8 mouse cellular contexts compared by ENCODE assay signal in the genomic region with DNA sequence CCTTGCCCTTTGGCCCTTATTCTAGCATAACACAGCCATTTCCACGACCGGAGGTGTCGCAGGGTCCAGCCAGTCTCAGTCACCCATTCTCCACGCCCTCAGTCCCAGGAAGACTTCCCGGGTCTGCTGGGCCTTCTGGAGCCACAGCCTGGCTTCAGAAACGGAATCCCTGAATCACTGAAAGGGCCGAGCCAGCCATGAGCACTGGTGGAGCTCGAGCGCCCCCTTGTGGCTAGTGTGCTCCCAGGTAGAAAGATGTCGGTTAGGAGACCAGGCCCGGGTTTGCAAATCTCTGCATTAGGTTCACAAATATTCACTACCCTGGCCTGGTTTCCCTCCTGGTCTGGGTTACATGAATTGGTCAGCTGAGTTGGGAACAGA. TPM values are rescaled to one million over a fixed set of nuclear protein-coding genes. Genes with fewer than 3 reads are reported as not detected.
DNase-seq lines count a peak whose midpoint lies in the region; ATAC-seq and TF ChIP-seq lines count a peak whose summit lies in the region.

No protein-coding gene starts in this region.

- H3K9ac ChIP-seq in hindbrain, embryonic 15.5 days = 0 out of 2 replicates have a peak overlapping the region, but pooled peaks have one; percentile 4

- H3K4me3 ChIP-seq in hindbrain, embryonic 15.5 days = no peak overlapping the region

- in situ Hi-C loops in Patski (cut with MboI; ENCODE audit: low pct_unique_long_range_greater_than_20kb) = no loop called here

- H3K4me1 ChIP-seq in hindbrain, embryonic 15.5 days (replicated peaks) = peaks cover 40% of the 10 kb centered on the region

- peak; percentile 35 for DNase-seq in Patski (ENCODE audit: low read depth, low spot score)
- peak; percentile 96 to 98 for DNase-seq in cerebellum, postnatal 14 days
- peak; percentile 90 to 92 for DNase-seq in frontal cortex, postnatal 36 days (ENCODE audit: low spot score in 2 of 2)
- peak; percentile 96 to 99 for DNase-seq in layer of hippocampus, postnatal 25 days (ENCODE audit: extremely low spot score in 1 of 2, low spot score in 1 of 2)
- DNase-seq in lung, postnatal 25 days (ENCODE audit: low spot score) = peak; percentile 80
- DNase-seq in retina, postnatal 1 day = peak; percentile 90
- peak; percentile 68 to 75 for DNase-seq in thymus, postnatal 36 days

- no peak overlapping the region for H3K27ac ChIP-seq in hindbrain, embryonic 15.5 days (replicated peaks)

- ATAC-seq in Patski = peak; percentile 31
- peak; percentile 68 for ATAC-seq in hindbrain, embryonic 15.5 days (ENCODE audit: low FRiP score, low read depth)

- POLR2A ChIA-PET in Patski (lab: Charles Lee) = interaction anchor here (0.5 kb wide), 1 partner anchor 149 kb away, joined by 3 read pairs; no protein-coding TSS in a partner anchor

- peak overlapping the region; percentile 5; the same call in 1 of the 2 replicates for H3K4me2 ChIP-seq in hindbrain, embryonic 15.5 days

- H3K27me3 ChIP-seq in Patski = no peaks in the 10 kb centered on the region
- H3K27me3 ChIP-seq in hindbrain, embryonic 15.5 days = 0 out of 2 replicates have a peak, but pooled peaks cover 5% of the 10 kb centered on the region

- WGBS in hindbrain, embryonic 15.5 days = 5% methylated on average over 11 of the region's 11 CpGs

- TF ChIP-seq CTCF in Patski (IDR thresholded peaks at IDR 0.05) = peak; percentile 96

- CTCF ChIA-PET in Patski (lab: Charles Lee) = interaction anchor here (0.8 to 2.1 kb wide), 5 partner anchors 10 to 398 kb away, joined by 3 to 7 read pairs (median 4); no protein-coding TSS in a partner anchor

- no peaks in the 10 kb centered on the region for H3K36me3 ChIP-seq in hindbrain, embryonic 15.5 days

- H3K9me3 ChIP-seq in hindbrain, embryonic 15.5 days = no peaks in the 10 kb centered on the region

RNA-seq across cellular contexts. Expression of a gene that starts 26.4 kb away (rescaled TPM):
- 1.1 TPM for polyA plus RNA-seq in Patski (2021)
- polyA plus RNA-seq in hindbrain, embryonic 15.5 days (2015; fragmentation: Nextera tagmentation; extraction: Ambion mirVana) = 78.4 and 84.4 TPM in 2 replicates
- total RNA-seq in layer of hippocampus, postnatal 25 days (2021) = 100 to 1,000 TPM; 113 to 133 TPM

RNA-seq across cellular contexts. Expression of a gene that starts 45.7 kb away (rescaled TPM):
- polyA plus RNA-seq in Patski (2021) = 59.8 TPM
- 0.89 and 1.0 TPM in 2 replicates for polyA plus RNA-seq in hindbrain, embryonic 15.5 days (2015; fragmentation: Nextera tagmentation; extraction: Ambion mirVana)
- 100 to 1,000 TPM; 116 to 146 TPM for total RNA-seq in layer of hippocampus, postnatal 25 days (2021)

RNA-seq across cellular contexts. Expression of a gene that starts 53.7 kb away (rescaled TPM):
- polyA plus RNA-seq in Patski (2021) = 18.2 TPM
- polyA plus RNA-seq in hindbrain, embryonic 15.5 days (2015; fragmentation: Nextera tagmentation; extraction: Ambion mirVana) = 0.09 and 0.18 TPM in 2 replicates
- total RNA-seq in layer of hippocampus, postnatal 25 days (2021) = under 1 TPM; 0.32 to 0.56 TPM

Comparison
In these comparisons a context has a peak if more than half of its experiments do, and no peak if none do; other contexts are left out.
1. DNase-seq: peak in every context shown above with its lines; median percentile 98 in layer of hippocampus, postnatal 25 days; 97 in cerebellum, postnatal 14 days; 91 in frontal cortex, postnatal 36 days; 90 in retina, postnatal 1 day; 80 in lung, postnatal 25 days; 72 in thymus, postnatal 36 days; 35 in Patski.
2. RNA of a gene that starts 26.4 kb away (polyA plus RNA-seq): 78.4 to 84.4 TPM in hindbrain, embryonic 15.5 days; 1.1 TPM in Patski (single experiment); every median in the first group is over 10 times any median in the second.
3. RNA of a gene that starts 45.7 kb away (polyA plus RNA-seq): 59.8 TPM in Patski (single experiment); 0.89 to 1.0 TPM in hindbrain, embryonic 15.5 days; every median in the first group is over 10 times any median in the second.
4. RNA of a gene that starts 53.7 kb away (polyA plus RNA-seq): 18.2 TPM in Patski (single experiment); 0.09 to 0.18 TPM in hindbrain, embryonic 15.5 days; every median in the first group is over 10 times any median in the second.